Mouse (Mus musculus) liver, embryonic 13.5 days (tissue): ENCODE data around the gene Fbxo21. TPM values are rescaled to one million over a fixed set of nuclear protein-coding genes. Genes with fewer than 3 reads are reported as not detected.

Source experiments
- polyA plus RNA-seq: library from polyadenylated mRNA; unstranded; fragments of >200 nt; fragmentation: Nextera tagmentation; extraction: Ambion mirVana; gene quantifications from 2 replicates; pipeline ENCODE4 v1.2.1, GENCODE M21; 2015

Gene Fbxo21
- polyA plus RNA-seq, 1 experiment from 2014 or later: 16.9 TPM

Other genes starting within 250 kb of the Fbxo21 start
- 0.06 TPM in 1 of 2 replicates, not detected in the other for gene Nos1, start 195.7 kb upstream of the Fbxo21 start, polyA plus RNA-seq
- 1.5 and 1.8 TPM in 2 replicates for gene Tesc, start 51.0 kb downstream of the Fbxo21 start, polyA plus RNA-seq
- 8.7 and 10.0 TPM in 2 replicates for gene Fbxw8, start 178.7 kb downstream of the Fbxo21 start, polyA plus RNA-seq
- 0.01 TPM in 1 of 2 replicates, not detected in the other for gene Hrk, start 187.9 kb downstream of the Fbxo21 start, polyA plus RNA-seq